Mouse (Mus musculus) forebrain, embryonic 10.5 days (tissue): ENCODE results near the gene Mrpl35. TPM values are rescaled to one million over a fixed set of nuclear protein-coding genes. Genes with fewer than 3 reads are reported as not detected.

Source experiments
- DNase-seq: peaks from one replicate; pipeline ENCODE4 v3.0.0-alpha.2; 2017; ENCODE audit warnings: low spot score; ENCODE audit errors: extremely low spot score
- H3K27ac ChIP-seq: fragments of 300-500 bp; sonication (generic); 2 replicates; pipeline ENCODE4 v1.5.1; 2016; ENCODE audit warnings: mild to moderate bottlenecking
- H3K27me3 ChIP-seq: fragments of 300-500 bp; sonication (generic); 2 replicates; pipeline ENCODE4 v1.6.1; 2016; ENCODE audit warnings: mild to moderate bottlenecking; ENCODE audit not compliant: poor library complexity, severe bottlenecking
- H3K36me3 ChIP-seq: fragments of 300-500 bp; sonication (generic); replicated peaks from 2 replicates; pipeline ENCODE4 v1.6.1; 2016; ENCODE audit warnings: mild to moderate bottlenecking, moderate library complexity
- H3K4me1 ChIP-seq: fragments of 300-500 bp; sonication (generic); 2 replicates; pipeline ENCODE4 v1.6.1; 2016
- H3K4me3 ChIP-seq: fragments of 300-500 bp; sonication (generic); 2 replicates; pipeline ENCODE4 v1.5.1; 2016; ENCODE audit warnings: mild to moderate bottlenecking, moderate library complexity
- H3K9me3 ChIP-seq: fragments of 300-500 bp; sonication (generic); 2 replicates; pipeline ENCODE4 v1.6.1; 2016; ENCODE audit warnings: mild to moderate bottlenecking, moderate library complexity
- WGBS: fragments of 180-500 bp; shearing (Covaris S2); methylation state at CpG from one replicate; pipeline ENCODE4 v1.1.7; 2016; 5-methylcytosine and 5-hydroxymethylcytosine counted together
- polyA plus RNA-seq: library from polyadenylated mRNA; unstranded; fragments of >200 nt; fragmentation: Nextera tagmentation; extraction: Ambion mirVana; gene quantifications from 2 replicates; pipeline ENCODE4 v1.2.1, GENCODE M21; 2016

The Mrpl35 gene
- polyA plus RNA-seq, 1 experiment from 2014 or later = 70.7 TPM

DNA sequence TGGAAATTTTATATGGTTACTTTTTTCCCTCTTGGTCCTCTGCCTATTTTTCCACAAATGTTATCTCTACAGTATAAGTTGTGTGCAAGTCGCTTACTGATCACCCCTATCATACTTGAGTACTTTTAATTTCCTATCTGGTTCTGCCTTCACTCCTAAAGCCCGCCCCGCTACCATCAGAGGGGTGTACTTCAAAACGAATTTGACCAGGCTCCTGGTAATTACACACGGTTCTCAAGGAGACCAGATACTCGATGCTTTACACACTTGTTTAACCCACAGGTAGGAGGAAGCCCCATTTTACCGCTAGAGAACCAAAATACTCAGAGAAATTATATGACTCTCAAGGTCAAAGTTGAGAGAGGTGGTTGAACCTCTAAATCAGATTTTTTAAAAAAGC lies 3.7 kb downstream of the Mrpl35 start:
- Histone ChIP-seq H3K27me3 (no peaks in the 10 kb centered on the region), H3K4me3 (peak overlapping the region; percentile 73), H3K4me1 (peaks cover 18% of the 10 kb centered on the region), H3K27ac (peak overlapping the region; percentile 83), H3K36me3 (peaks cover 6% of the 10 kb centered on the region), H3K9me3 (no peaks in the 10 kb centered on the region)
- DNase-seq = no peak
- WGBS = 2% methylated on average over 7 of the region's 7 CpGs

DNA sequence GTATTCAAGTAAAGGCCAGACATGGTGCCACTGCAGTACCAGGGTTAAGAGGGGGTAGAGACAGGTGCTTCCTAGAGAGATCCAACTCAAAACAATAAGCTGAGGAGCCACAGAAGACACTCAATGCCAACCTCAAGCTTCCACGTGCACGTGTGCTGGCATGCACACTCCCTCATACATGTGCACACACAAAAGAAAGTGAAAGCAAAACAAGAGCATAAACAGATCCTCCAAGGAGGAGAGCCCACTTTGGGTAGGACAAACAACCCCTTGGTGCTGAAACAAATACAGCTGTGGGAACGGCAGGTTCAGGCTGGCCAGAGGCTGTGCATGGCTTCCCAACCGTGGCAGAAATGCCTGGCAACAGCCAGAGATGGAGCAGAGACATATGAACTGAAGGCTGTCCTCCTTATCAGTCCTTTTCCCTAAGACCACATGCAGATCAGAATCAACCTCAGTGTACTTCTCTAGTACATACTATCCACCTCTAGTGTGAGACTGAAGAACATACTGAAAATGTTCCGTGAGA lies 6.9 kb downstream of the Mrpl35 start:
- H3K27ac ChIP-seq = no peak overlapping the region
- WGBS = 90% methylated on average over 5 of the region's 5 CpGs

DNA sequence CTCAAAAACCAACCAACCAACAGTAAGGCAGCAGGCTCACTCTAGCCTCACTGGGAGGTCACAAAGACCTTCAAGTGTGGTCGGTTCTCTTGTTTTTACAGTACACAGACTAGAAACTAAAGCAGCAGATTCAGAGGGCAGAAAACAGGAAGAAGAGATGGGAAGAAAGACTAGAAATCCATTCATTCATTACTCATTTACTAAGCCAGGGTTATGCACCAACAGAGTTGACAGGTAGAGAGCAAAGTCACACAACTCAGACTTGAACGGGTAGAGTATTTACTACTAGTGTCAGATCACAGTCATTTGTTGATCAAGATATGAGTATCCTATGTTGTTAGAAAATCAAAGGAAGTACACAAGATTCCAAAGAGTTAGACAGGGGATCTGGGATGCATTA lies 13.9 kb downstream of the Mrpl35 start:
- Histone ChIP-seq H3K27me3 (no peaks in the 10 kb centered on the region), H3K36me3 (peaks cover 80% of the 10 kb centered on the region), H3K27ac (no peak overlapping the region), H3K9me3 (no peaks in the 10 kb centered on the region), H3K4me1 (no peaks in the 10 kb centered on the region), H3K4me3 (no peak overlapping the region)
- WGBS = 94% methylated on average over 2 of the region's 2 CpGs
- DNase-seq = no peak

More for the DNA sequence above, 6.9 kb downstream of the Mrpl35 start:
- DNase-seq = no peak
- H3K9me3 ChIP-seq = no peaks in the 10 kb centered on the region
- H3K4me1 ChIP-seq = peaks cover 18% of the 10 kb centered on the region
- no peaks in the 10 kb centered on the region for H3K27me3 ChIP-seq
- H3K36me3 ChIP-seq = peaks cover 39% of the 10 kb centered on the region
- H3K4me3 ChIP-seq = no peak overlapping the region

DNA sequence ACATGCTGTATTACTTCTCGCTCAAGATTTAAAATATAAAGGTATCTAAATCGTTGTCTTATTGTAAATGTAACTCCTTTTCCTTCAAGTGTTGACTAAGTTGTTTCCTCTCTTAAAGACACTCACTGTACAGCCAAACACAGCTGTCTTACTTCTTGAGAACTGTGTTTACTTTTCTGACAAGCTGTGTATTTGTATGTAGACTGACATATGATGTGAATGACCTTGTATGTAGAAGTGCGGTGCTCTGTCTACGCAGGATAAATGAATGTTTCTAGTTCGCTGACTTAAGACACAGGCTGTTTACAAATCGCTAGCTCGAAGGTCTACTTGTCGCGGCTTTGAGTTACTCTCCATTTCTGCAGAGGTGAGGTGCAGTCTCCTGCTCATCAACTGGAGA lies 16.9 kb downstream of the Mrpl35 start:
- Histone ChIP-seq H3K4me3 (no peak overlapping the region), H3K36me3 (peaks cover 50% of the 10 kb centered on the region), H3K27ac (no peak overlapping the region), H3K4me1 (no peaks in the 10 kb centered on the region), H3K27me3 (no peaks in the 10 kb centered on the region), H3K9me3 (no peaks in the 10 kb centered on the region)
- no peak for DNase-seq
- 95% methylated on average over 9 of the region's 9 CpGs for WGBS

DNA sequence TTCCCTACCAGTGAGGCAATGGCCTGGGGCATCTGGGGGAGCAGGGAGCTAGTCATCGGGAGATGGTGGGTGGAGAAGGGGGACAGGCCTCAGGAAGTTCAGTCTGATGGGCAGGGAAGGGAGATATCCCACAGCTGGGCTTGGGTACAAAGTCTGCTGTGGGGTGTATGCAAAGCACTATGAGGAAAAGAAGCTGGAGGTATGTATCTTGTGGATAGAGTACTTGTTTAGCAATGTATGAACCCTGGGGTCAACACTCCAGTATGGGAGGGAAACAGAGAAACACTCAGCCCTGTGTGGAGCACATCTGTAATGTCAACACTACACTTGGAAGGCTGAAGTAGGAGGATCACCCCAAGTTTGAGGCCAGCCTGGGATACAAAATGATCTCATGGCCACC lies 20.1 kb downstream of the Mrpl35 start:
- Histone ChIP-seq H3K27me3 (no peaks in the 10 kb centered on the region), H3K4me3 (no peak overlapping the region), H3K36me3 (peaks cover 22% of the 10 kb centered on the region), H3K4me1 (no peaks in the 10 kb centered on the region), H3K9me3 (no peaks in the 10 kb centered on the region), H3K27ac (no peak overlapping the region)
- DNase-seq = no peak
- WGBS = 86% methylated on average over 1 of the region's 1 CpGs

DNA sequence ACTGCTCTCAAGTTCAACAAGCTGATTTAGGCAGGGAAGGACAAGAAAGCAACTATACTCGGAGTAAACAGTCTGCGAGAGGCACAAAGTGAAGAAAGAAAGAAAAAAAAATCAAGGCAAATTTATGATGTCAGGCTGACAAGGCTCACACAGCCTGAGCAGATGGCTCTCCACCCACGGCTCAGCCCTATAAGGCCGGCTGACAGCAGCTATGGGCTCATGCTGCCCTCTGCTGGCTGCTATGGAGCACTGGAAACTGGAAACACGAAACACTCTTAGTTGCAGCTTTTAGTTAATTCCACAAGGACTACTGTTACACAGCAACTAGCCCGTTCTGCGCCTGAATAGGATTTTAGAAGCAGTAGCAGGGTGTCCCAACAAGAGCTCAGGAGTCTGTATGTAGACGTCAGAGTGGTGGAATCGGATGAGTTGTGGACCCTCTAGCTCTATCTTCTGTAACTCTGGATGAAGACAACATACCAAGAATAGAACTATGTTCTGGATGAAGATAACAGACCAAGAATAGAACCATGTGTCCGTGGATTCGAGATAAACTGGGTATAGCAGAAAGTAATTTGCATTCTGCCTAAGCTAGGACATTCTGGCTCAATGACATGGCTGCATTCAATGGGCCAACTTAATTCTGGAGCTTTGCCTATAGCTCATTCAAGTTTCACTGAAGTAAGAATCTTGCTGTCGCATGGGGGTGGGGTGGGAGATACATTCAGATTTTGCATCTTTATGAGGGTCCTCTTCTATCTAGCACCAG lies 22.5 kb downstream of the Mrpl35 start:
- no peaks in the 10 kb centered on the region; the same call in 1 of the 2 replicates for H3K36me3 ChIP-seq
- 36% methylated on average over 12 of the region's 12 CpGs for WGBS
- no peaks in the 10 kb centered on the region for H3K9me3 ChIP-seq
- peak; percentile 66 for DNase-seq
- no peaks in the 10 kb centered on the region for H3K4me1 ChIP-seq
- H3K27me3 ChIP-seq = no peaks in the 10 kb centered on the region
- H3K4me3 ChIP-seq = no peak overlapping the region
- no peak overlapping the region for H3K27ac ChIP-seq

DNA sequence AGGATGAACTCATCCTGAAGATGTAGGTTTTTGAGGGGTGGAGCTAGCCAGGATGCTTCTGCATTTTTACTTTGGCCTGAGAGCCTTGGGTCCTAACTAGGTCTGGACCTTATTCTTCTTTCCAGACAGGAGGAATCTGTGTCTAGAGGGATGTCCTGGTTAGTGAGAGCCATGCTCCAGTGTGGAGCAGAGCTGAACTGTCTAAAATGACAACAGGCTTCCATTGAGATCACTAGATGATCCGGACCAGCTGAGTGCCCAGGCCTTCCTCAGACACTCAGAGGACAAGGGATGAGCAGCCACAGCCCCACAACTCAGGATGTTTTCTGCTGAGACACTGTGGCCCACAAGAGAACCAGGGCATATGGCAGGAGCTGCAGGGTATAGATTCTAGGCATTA lies 23.2 kb downstream of the Mrpl35 start:
- no peak overlapping the region for H3K4me3 ChIP-seq
- no peak overlapping the region for H3K27ac ChIP-seq
- H3K9me3 ChIP-seq = no peaks in the 10 kb centered on the region
- peaks cover 2% of the 10 kb centered on the region; the same call in 1 of the 2 replicates for H3K36me3 ChIP-seq
- no peak for DNase-seq
- 97% methylated on average over 1 of the region's 1 CpGs for WGBS
- H3K4me1 ChIP-seq = no peaks in the 10 kb centered on the region
- no peaks in the 10 kb centered on the region for H3K27me3 ChIP-seq

DNA sequence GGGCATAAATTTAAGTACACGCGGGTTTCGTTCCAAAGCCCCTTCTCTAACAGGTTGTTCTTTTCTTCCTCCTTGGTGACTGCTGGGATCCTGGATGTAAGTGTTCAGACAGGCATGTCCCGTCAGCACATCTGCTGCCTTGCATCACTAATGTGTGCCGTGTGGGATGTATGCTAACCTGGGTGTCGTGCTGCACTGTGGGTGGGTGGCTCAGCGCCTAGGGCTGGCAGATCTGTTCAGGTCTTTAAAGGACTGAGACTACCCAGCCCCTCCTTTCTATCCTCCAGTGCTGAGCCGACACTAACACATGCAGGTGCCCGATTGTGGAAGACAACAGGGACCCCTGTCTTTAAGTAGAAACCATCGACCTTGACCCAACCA lies 25.1 kb downstream of the Mrpl35 start:
- Histone ChIP-seq H3K27ac (0 out of 2 replicates have a peak overlapping the region, but pooled peaks have one; percentile 7), H3K4me3 (no peak overlapping the region), H3K36me3 (0 out of 2 replicates have a peak, but pooled peaks cover 5% of the 10 kb centered on the region), H3K27me3 (no peaks in the 10 kb centered on the region), H3K4me1 (no peaks in the 10 kb centered on the region), H3K9me3 (no peaks in the 10 kb centered on the region)
- DNase-seq = no peak
- 85% methylated on average over 10 of the region's 10 CpGs for WGBS

DNA sequence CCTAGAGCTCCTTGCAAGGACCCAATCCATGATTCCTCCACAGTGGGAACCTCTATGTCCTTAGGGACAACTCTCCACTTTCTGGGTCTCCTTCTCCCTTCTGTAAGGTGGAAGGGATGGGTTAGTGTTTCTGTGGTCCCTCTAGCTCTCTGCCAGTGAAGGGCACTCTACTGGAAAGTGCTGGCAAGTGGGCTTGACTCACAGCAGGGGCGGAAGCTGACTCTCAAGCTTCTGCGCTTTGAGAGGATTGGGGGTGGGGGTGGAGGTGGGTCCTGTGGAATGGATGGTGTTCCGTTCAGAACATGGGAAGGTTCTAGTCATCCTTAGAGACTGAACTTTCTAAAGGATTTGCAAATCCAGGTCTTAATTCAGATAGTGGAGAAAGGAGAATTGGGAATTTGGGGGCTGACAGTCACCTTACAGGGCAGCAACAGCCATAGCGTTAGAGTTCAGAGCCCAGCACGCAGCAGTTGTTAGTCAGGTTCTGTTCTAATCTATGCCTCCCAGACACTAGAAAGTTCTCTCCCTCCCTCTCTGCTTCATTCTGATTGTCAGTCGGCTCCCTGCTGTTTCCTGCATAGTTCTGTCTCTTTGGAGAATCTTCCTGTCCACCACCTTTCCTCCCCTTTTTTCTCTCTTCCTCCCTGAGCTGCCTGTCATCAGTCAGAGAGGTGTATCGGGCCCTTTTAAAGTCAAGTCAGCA lies 25.6 kb downstream of the Mrpl35 start:
- Histone ChIP-seq H3K36me3 (0 out of 2 replicates have a peak, but pooled peaks cover 7% of the 10 kb centered on the region), H3K27me3 (no peaks in the 10 kb centered on the region), H3K9me3 (no peaks in the 10 kb centered on the region), H3K4me3 (no peak overlapping the region), H3K27ac (no peak overlapping the region), H3K4me1 (no peaks in the 10 kb centered on the region)
- no peak for DNase-seq
- 64% methylated on average over 7 of the region's 7 CpGs for WGBS

DNA sequence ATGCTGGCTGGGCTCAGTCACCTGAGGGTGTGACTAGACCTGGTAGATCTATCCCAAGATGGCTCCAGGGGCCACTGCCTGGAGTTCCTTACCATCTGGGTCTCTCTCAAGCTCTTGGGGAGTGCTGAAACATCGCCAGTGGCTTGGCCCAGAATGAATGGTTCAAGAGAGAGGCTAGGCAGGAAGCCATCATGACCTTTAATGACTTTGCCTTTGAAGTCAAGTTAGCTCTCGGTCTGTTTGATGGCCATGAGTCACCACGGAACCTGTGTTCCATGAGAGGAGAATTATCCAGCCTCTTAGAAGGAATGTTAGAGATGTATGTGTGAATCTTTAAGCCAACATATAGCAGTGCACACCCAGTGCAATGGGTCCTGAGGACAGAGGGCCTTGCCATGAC lies 27.4 kb downstream of the Mrpl35 start:
- Histone ChIP-seq H3K4me3 (no peak overlapping the region), H3K9me3 (no peaks in the 10 kb centered on the region), H3K27me3 (no peaks in the 10 kb centered on the region), H3K4me1 (no peaks in the 10 kb centered on the region), H3K27ac (no peak overlapping the region), H3K36me3 (0 out of 2 replicates have a peak, but pooled peaks cover 7% of the 10 kb centered on the region)
- WGBS = 91% methylated on average over 3 of the region's 3 CpGs
- DNase-seq = no peak

DNA sequence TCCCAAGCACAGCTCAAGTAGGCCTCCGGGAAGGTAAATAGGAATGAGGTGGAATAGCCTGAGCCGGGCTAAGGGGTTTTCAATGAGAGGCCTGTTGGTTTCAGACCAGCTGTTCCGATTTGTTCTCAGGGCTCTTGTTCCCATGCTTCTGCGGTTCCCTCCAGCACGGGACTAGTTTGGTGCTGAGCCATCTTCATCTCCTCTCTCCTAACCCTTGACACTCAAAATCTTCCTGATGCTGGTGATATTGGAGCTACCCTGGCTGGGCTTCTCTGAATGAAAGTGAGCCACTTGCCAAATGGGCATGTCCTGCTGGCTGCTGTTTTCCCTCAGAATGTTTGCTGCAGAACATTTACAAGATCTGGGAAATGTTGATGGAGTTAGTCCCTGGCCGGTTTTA lies 35.0 kb downstream of the Mrpl35 start:
- Histone ChIP-seq H3K4me1 (no peaks in the 10 kb centered on the region), H3K9me3 (no peaks in the 10 kb centered on the region), H3K27ac (no peak overlapping the region), H3K27me3 (no peaks in the 10 kb centered on the region), H3K36me3 (0 out of 2 replicates have a peak, but pooled peaks cover 2% of the 10 kb centered on the region), H3K4me3 (no peak overlapping the region)
- no peak for DNase-seq
- WGBS = 91% methylated on average over 6 of the region's 6 CpGs

DNA sequence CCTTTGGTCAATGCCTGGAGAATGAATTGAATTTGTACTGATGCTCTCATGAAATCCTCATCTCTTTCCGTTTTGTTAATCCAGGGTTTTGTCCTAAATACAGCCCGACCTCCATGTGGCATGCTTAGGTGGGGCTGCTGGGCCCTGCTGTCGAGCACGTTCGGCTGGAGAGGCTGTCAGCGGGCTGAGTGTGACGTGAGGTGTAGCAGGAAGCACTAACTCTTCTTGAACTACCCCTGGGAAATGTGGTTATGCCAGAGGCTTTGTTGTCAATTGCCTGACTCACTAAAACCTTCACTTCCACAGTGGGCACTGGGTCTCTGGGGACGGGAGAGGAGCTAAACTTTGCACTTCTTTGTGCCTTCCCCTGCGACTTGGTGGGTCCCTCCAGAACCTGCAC lies 38.4 kb downstream of the Mrpl35 start:
- 92% methylated on average over 9 of the region's 9 CpGs for WGBS

DNA sequence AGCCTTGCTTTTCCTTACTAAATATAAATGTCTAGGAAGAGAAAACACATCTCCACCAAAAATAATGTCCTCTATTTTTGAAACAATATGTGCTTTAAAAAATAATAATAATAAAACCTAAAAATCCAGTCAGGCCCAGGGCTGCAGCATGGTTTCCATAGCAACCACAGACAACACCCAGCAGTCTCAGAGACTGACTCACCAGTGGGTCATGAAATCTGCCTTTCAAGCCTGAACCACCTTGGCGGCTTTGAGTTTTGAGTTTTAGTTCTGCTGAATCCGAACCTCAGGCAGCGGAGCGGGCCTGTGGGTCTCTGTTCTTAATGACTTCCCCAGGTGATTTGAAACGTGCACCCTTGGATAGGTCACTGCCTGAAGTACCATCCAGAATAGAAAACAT lies 43.6 kb downstream of the Mrpl35 start:
- Histone ChIP-seq H3K27me3 (no peaks in the 10 kb centered on the region), H3K4me1 (no peaks in the 10 kb centered on the region), H3K4me3 (no peak overlapping the region), H3K27ac (no peak overlapping the region), H3K36me3 (peaks cover 13% of the 10 kb centered on the region; the same call in 1 of the 2 replicates), H3K9me3 (no peaks in the 10 kb centered on the region)
- no peak for DNase-seq
- 89% methylated on average over 5 of the region's 5 CpGs for WGBS

More for the DNA sequence above, 38.4 kb downstream of the Mrpl35 start:
- Histone ChIP-seq H3K4me1 (no peaks in the 10 kb centered on the region), H3K27ac (no peak overlapping the region), H3K9me3 (no peaks in the 10 kb centered on the region), H3K4me3 (no peak overlapping the region), H3K36me3 (peaks cover 8% of the 10 kb centered on the region; the same call in 1 of the 2 replicates), H3K27me3 (no peaks in the 10 kb centered on the region)
- DNase-seq = no peak
